Mouse (Mus musculus) MEL (cell line): Measurements from ENCODE around the gene Entpd7. TPM values are rescaled to one million over a fixed set of nuclear protein-coding genes. Genes with fewer than 3 reads are reported as not detected.

Experiments
- DNase-seq: peaks from one replicate; pipeline ENCODE4 v3.0.0; 2011; ENCODE audit warnings: low read depth, low spot score
- H3K27ac ChIP-seq: 2 replicates; pipeline ENCODE4 v1.5.1; 2012; ENCODE audit warnings: low read depth, mild to moderate bottlenecking, control low read depth, low read length, moderate library complexity; ENCODE audit not compliant: control insufficient read depth
- H3K27me3 ChIP-seq, 2 experiments: fragments of 150-350 bp in 1 of 2; sonication (generic) in 1 of 2; 2 replicates each; pipeline ENCODE4 v1.6.1; 2012; ENCODE audit warnings: low read length in 2 of 2, mild to moderate bottlenecking in 2 of 2, improper control_type of control experiment in 1 of 2, moderate library complexity in 1 of 2; ENCODE audit not compliant: insufficient read depth in 2 of 2, control insufficient read depth in 1 of 2
- H3K36me3 ChIP-seq, 2 experiments: 2 replicates each; pipeline ENCODE4 v1.6.1; 2012 to 2014; ENCODE audit warnings: low read length in 2 of 2, improper control_type of control experiment in 1 of 2, inconsistent platforms in 1 of 2, mild to moderate bottlenecking in 1 of 2; ENCODE audit not compliant: insufficient read depth in 2 of 2, control insufficient read depth in 1 of 2
- H3K4me1 ChIP-seq, 2 experiments: fragments of 150-350 bp in 1 of 2; sonication (generic) in 1 of 2; 2 replicates each; pipeline ENCODE4 v1.6.1; 2012; ENCODE audit warnings: low read length in 2 of 2, improper control_type of control experiment in 1 of 2, mild to moderate bottlenecking in 1 of 2; ENCODE audit not compliant: insufficient read depth in 2 of 2, control insufficient read depth in 1 of 2
- H3K4me3 ChIP-seq, 2 experiments: fragments of 150-350 bp in 1 of 2; sonication (generic) in 1 of 2; 2 replicates each; pipeline ENCODE4 v1.5.1; 2012; ENCODE audit warnings: low read depth in 2 of 2, low read length in 2 of 2, mild to moderate bottlenecking in 2 of 2, moderate library complexity in 2 of 2, control low read depth in 1 of 2, improper control_type of control experiment in 1 of 2; ENCODE audit not compliant: control insufficient read depth in 1 of 2, insufficient read depth in 1 of 2
- H3K79me2 ChIP-seq: 2 replicates; pipeline ENCODE4 v1.6.1; 2012; ENCODE audit warnings: mild to moderate bottlenecking, low read length, moderate library complexity; ENCODE audit not compliant: control insufficient read depth, poor library complexity, insufficient read depth
- H3K9ac ChIP-seq: 2 replicates; pipeline ENCODE4 v1.6.1; 2012; ENCODE audit warnings: low read depth, mild to moderate bottlenecking, control low read depth, low read length, moderate library complexity; ENCODE audit not compliant: control insufficient read depth, poor library complexity, severe bottlenecking
- H3K9me3 ChIP-seq: fragments of 150-350 bp; sonication (generic); replicated peaks from 2 replicates; pipeline ENCODE4 v1.6.1; 2012; ENCODE audit warnings: mild to moderate bottlenecking, low read length, improper control_type of control experiment, moderate library complexity; ENCODE audit not compliant: insufficient read depth
- CTCF ChIP-seq, 3 experiments: IDR thresholded peaks in 2 of 3; conservative IDR thresholded peaks in 1 of 3; 2 replicates each; pipeline ENCODE4 v1.5.1; 2011 to 2012; ENCODE audit warnings: low read length in 3 of 3, low read depth in 2 of 3, mild to moderate bottlenecking in 2 of 3, improper control_type of control experiment in 1 of 3, inconsistent platforms in 1 of 3, mixed read lengths in 1 of 3, moderate library complexity in 1 of 3; ENCODE audit not compliant: control insufficient read depth in 1 of 3, insufficient read depth in 1 of 3, poor library complexity in 1 of 3, severe bottlenecking in 1 of 3
- E2F4 ChIP-seq: IDR thresholded peaks from 2 replicates; pipeline ENCODE4 v1.6.1; 2011; ENCODE audit warnings: low read depth, low read length, improper control_type of control experiment, borderline replicate concordance
- EP300 ChIP-seq, 2 experiments: IDR thresholded peaks; 2 replicates each; pipeline ENCODE4 v1.6.1; 2011; ENCODE audit warnings: improper control_type of control experiment in 2 of 2, low read length in 2 of 2, low read depth in 1 of 2, mild to moderate bottlenecking in 1 of 2
- ETS1 ChIP-seq: IDR thresholded peaks from 2 replicates; pipeline ENCODE4 v1.6.1; 2012; ENCODE audit warnings: low read depth, mild to moderate bottlenecking, inconsistent platforms, low read length, improper control_type of control experiment, moderate library complexity
- GATA1 ChIP-seq: IDR thresholded peaks from 2 replicates; pipeline ENCODE4 v1.6.1; 2011; ENCODE audit warnings: low read depth, low read length, improper control_type of control experiment
- HCFC1 ChIP-seq: IDR thresholded peaks from 2 replicates; pipeline ENCODE4 v1.6.1; 2012; ENCODE audit warnings: low read depth, mild to moderate bottlenecking, inconsistent platforms, low read length, improper control_type of control experiment, moderate library complexity
- JUND ChIP-seq: IDR thresholded peaks from 2 replicates; pipeline ENCODE4 v1.6.1; 2011; ENCODE audit warnings: low read depth, mild to moderate bottlenecking, improper control_type of control experiment, low read length
- KAT2A ChIP-seq: conservative IDR thresholded peaks from 2 replicates; pipeline ENCODE4 v1.6.1; 2012; ENCODE audit warnings: low read depth, low read length, improper control_type of control experiment, inconsistent platforms
- MAFK ChIP-seq: IDR thresholded peaks from 2 replicates; pipeline ENCODE4 v1.6.1; 2011; ENCODE audit warnings: low read depth, mild to moderate bottlenecking, low read length, improper control_type of control experiment, borderline replicate concordance
- MAZ ChIP-seq: IDR thresholded peaks from 2 replicates; pipeline ENCODE4 v1.6.1; 2012; ENCODE audit warnings: low read depth, mild to moderate bottlenecking, inconsistent platforms, low read length, improper control_type of control experiment
- MEF2A ChIP-seq: IDR thresholded peaks from 2 replicates; pipeline ENCODE4 v1.6.1; 2014; ENCODE audit warnings: low read depth, mild to moderate bottlenecking, inconsistent platforms, low read length, improper control_type of control experiment; ENCODE audit not compliant: poor library complexity, insufficient replicate concordance, severe bottlenecking; ENCODE audit errors: extremely low read depth
- MXI1 ChIP-seq: IDR thresholded peaks from 2 replicates; pipeline ENCODE4 v1.6.1; 2011; ENCODE audit warnings: mild to moderate bottlenecking, low read depth, low read length, improper control_type of control experiment
- MYB ChIP-seq: IDR thresholded peaks from 2 replicates; pipeline ENCODE4 v1.6.1; 2011; ENCODE audit warnings: mild to moderate bottlenecking, low read depth, low read length, improper control_type of control experiment
- MYC ChIP-seq: IDR thresholded peaks from 2 replicates; pipeline ENCODE4 v1.6.1; 2011; ENCODE audit warnings: low read depth, mild to moderate bottlenecking, low read length, improper control_type of control experiment, moderate library complexity
- NELFE ChIP-seq: IDR thresholded peaks from 2 replicates; pipeline ENCODE4 v1.6.1; 2011; ENCODE audit warnings: low read depth, low read length, improper control_type of control experiment
- NRF1 ChIP-seq: IDR thresholded peaks from 2 replicates; pipeline ENCODE4 v1.6.1; 2014; ENCODE audit warnings: low read depth, mild to moderate bottlenecking, inconsistent platforms, low read length, improper control_type of control experiment, moderate library complexity; ENCODE audit not compliant: poor library complexity, insufficient read depth, severe bottlenecking
- POLR2A ChIP-seq, 2 experiments: IDR thresholded peaks; 2 replicates each; pipeline ENCODE4 v1.6.1; 2011 to 2012; ENCODE audit warnings: low read length in 2 of 2, mild to moderate bottlenecking in 2 of 2, control low read depth in 1 of 2, improper control_type of control experiment in 1 of 2, low read depth in 1 of 2, moderate library complexity in 1 of 2; ENCODE audit not compliant: control insufficient read depth in 1 of 2, insufficient read depth in 1 of 2, poor library complexity in 1 of 2
- POLR2AphosphoS2 ChIP-seq: IDR thresholded peaks from 2 replicates; pipeline ENCODE4 v1.6.1; 2011; ENCODE audit warnings: low read length, improper control_type of control experiment
- RAD21 ChIP-seq: IDR thresholded peaks from 2 replicates; pipeline ENCODE4 v1.6.1; 2011; ENCODE audit warnings: mild to moderate bottlenecking, low read depth, low read length, improper control_type of control experiment
- RCOR1 ChIP-seq: IDR thresholded peaks from 2 replicates; pipeline ENCODE4 v1.6.1; 2012; ENCODE audit warnings: low read depth, mild to moderate bottlenecking, inconsistent platforms, low read length, improper control_type of control experiment
- SIN3A ChIP-seq: IDR thresholded peaks from 2 replicates; pipeline ENCODE4 v1.6.1; 2012; ENCODE audit warnings: low read length, improper control_type of control experiment, inconsistent platforms
- SMC3 ChIP-seq: IDR thresholded peaks from 2 replicates; pipeline ENCODE4 v1.6.1; 2011; ENCODE audit warnings: low read depth, low read length, improper control_type of control experiment
- TAL1 ChIP-seq: IDR thresholded peaks from 2 replicates; pipeline ENCODE4 v1.6.1; 2012; ENCODE audit warnings: mild to moderate bottlenecking, inconsistent platforms, low read length, moderate library complexity, mixed read lengths
- TBP ChIP-seq: IDR thresholded peaks from 2 replicates; pipeline ENCODE4 v1.8.0; 2011; ENCODE audit warnings: low read depth, low read length, improper control_type of control experiment
- TCF12 ChIP-seq: IDR thresholded peaks from 2 replicates; pipeline ENCODE4 v1.6.1; 2014; ENCODE audit warnings: low read depth, mild to moderate bottlenecking, inconsistent platforms, low read length, improper control_type of control experiment, moderate library complexity
- UBTF ChIP-seq: IDR thresholded peaks from 2 replicates; pipeline ENCODE4 v1.6.1; 2012; ENCODE audit warnings: low read depth, mild to moderate bottlenecking, inconsistent platforms, low read length, improper control_type of control experiment, moderate library complexity, borderline replicate concordance; ENCODE audit not compliant: insufficient read depth
- USF2 ChIP-seq, 2 experiments: IDR thresholded peaks; 2 replicates each; pipeline ENCODE4 v1.6.1; 2011 to 2012; ENCODE audit warnings: improper control_type of control experiment in 2 of 2, low read length in 2 of 2, borderline replicate concordance in 1 of 2, inconsistent platforms in 1 of 2, low read depth in 1 of 2, mild to moderate bottlenecking in 1 of 2; ENCODE audit not compliant: insufficient read depth in 1 of 2
- ZKSCAN1 ChIP-seq: IDR thresholded peaks from 2 replicates; pipeline ENCODE4 v1.6.1; 2012; ENCODE audit warnings: low read depth, mild to moderate bottlenecking, inconsistent platforms, low read length, improper control_type of control experiment, moderate library complexity
- ZMIZ1 ChIP-seq: IDR thresholded peaks from 2 replicates; pipeline ENCODE4 v1.6.1; 2012; ENCODE audit warnings: low read depth, mild to moderate bottlenecking, inconsistent platforms, low read length, improper control_type of control experiment, moderate library complexity
- ZNF384 ChIP-seq: IDR thresholded peaks from 2 replicates; pipeline ENCODE4 v1.6.1; 2012; ENCODE audit warnings: low read depth, mild to moderate bottlenecking, inconsistent platforms, low read length, improper control_type of control experiment
- polyA plus RNA-seq, 2 experiments: library from polyadenylated mRNA; stranded (reverse) in 1 of 2; unstranded in 1 of 2; fragments of >175 nt in 1 of 2; fragments of >200 nt in 1 of 2; gene quantifications; 2 replicates each; pipeline versions ENCODE4 v1.2.1 to v1.2.4; 2012; ENCODE audit warnings: low replicate concordance in 2 of 2, low read depth in 1 of 2; ENCODE audit not compliant: insufficient read length in 2 of 2, insufficient read depth in 1 of 2, missing spikeins in 1 of 2
- total RNA-seq: library from RNA; depleted of rRNA; stranded (reverse); fragments of 300-350 nt; gene quantifications from 2 replicates; pipeline ENCODE4 v1.2.3, GENCODE M21; 2012

Gene Entpd7
- total and polyA plus RNA-seq, 3 experiments: 4.2 to 7.7 TPM; not detected in 1

- H3K27ac ChIP-seq: peak overlapping the region; percentile 74; the same call in 1 of the 2 replicates
- peak; percentile 85 for DNase-seq
- H3K9me3 ChIP-seq: no peaks in the 10 kb centered on the region
- H3K36me3 ChIP-seq: peaks cover 0 to 45% of the 10 kb centered on the region in 2 experiments; a peak in 2 of 4 replicates
- peaks cover 2% of the 10 kb centered on the region for H3K79me2 ChIP-seq
- H3K4me3 ChIP-seq: no peak overlapping the region
- peaks cover 21 to 43% of the 10 kb centered on the region in 2 experiments for H3K4me1 ChIP-seq
- no peaks in the 10 kb centered on the region for H3K27me3 ChIP-seq
- TF ChIP-seq UBTF: no peak
- TF ChIP-seq RAD21: no peak
- TF ChIP-seq TBP: no peak
- TF ChIP-seq EP300 (IDR thresholded peaks at IDR 0.05; ENCODE audit: low read depth in 1 of 2, low read length in 2 of 2): peak; percentile 87 to 94
- no peak for TF ChIP-seq E2F4
- TF ChIP-seq ZKSCAN1: peak; percentile 93
- TF ChIP-seq TCF12: peak; percentile 81
- peak; percentile 45; the same call in 1 of the 2 replicates for TF ChIP-seq MYB
- no peak for TF ChIP-seq ZMIZ1
- TF ChIP-seq MXI1: peak; percentile 41; the same call in 1 of the 2 replicates
- peak; percentile 91 for TF ChIP-seq ETS1
- peak; percentile 27; the same call in 1 of the 2 replicates for TF ChIP-seq RCOR1
- peak; percentile 91 for TF ChIP-seq GATA1
- TF ChIP-seq SIN3A: peak; percentile 83
- peak; percentile 64 for TF ChIP-seq TAL1
- TF ChIP-seq MYC: 0 out of 2 replicates have a peak, but pooled peaks have one; percentile 31
- TF ChIP-seq JUND: 0 out of 2 replicates have a peak, but pooled peaks have one; percentile 54
- TF ChIP-seq MEF2A: peak; percentile 45; the same call in 1 of the 2 replicates
- no peak for TF ChIP-seq SMC3
- no peak for TF ChIP-seq MAFK
- H3K9ac ChIP-seq: no peak overlapping the region
These were observed 7.9 kb upstream of the Entpd7 start for GRCm38 (mm10) chr19:43681541-43681940.

- no peak overlapping the region for H3K27ac ChIP-seq
- H3K4me1 ChIP-seq: peaks cover 8 to 23% of the 10 kb centered on the region in 2 experiments
- TF ChIP-seq USF2 (IDR thresholded peaks at IDR 0.05; ENCODE audit: borderline replicate concordance in 1 of 2, insufficient read depth in 1 of 2, low read depth in 1 of 2, low read length in 2 of 2): no peak
- no peak for TF ChIP-seq ZKSCAN1
- TF ChIP-seq MAZ: no peak
- TF ChIP-seq TCF12: no peak
- TF ChIP-seq HCFC1: no peak
- no peak for TF ChIP-seq E2F4
- no peak for TF ChIP-seq POLR2AphosphoS2
- TF ChIP-seq ZNF384: no peak
- no peak for TF ChIP-seq CTCF (IDR thresholded peaks at IDR 0.05 in 2 of 3, conservative IDR thresholded peaks at IDR 0.05 in 1 of 3; ENCODE audit: control insufficient read depth in 1 of 3, insufficient read depth in 1 of 3, low read depth in 2 of 3, low read length in 3 of 3, poor library complexity in 1 of 3, severe bottlenecking in 1 of 3)
- no peak for TF ChIP-seq NRF1
- TF ChIP-seq GATA1: no peak
- no peak for TF ChIP-seq KAT2A
- no peak for TF ChIP-seq NELFE
- TF ChIP-seq RAD21: no peak
- no peak for TF ChIP-seq POLR2A (IDR thresholded peaks at IDR 0.05; ENCODE audit: control insufficient read depth in 1 of 2, insufficient read depth in 1 of 2, low read depth in 1 of 2, low read length in 2 of 2, poor library complexity in 1 of 2)
- no peak for TF ChIP-seq JUND
- H3K9me3 ChIP-seq: no peaks in the 10 kb centered on the region
- H3K9ac ChIP-seq: no peak overlapping the region
- no peak overlapping the region for H3K4me3 ChIP-seq
- no peaks in the 10 kb centered on the region for H3K27me3 ChIP-seq
- H3K79me2 ChIP-seq: peaks cover 1% of the 10 kb centered on the region; the same call in 1 of the 2 replicates
- no peak for DNase-seq
- H3K36me3 ChIP-seq: peaks cover 0 to 12% of the 10 kb centered on the region in 2 experiments; a peak in 2 of 4 replicates
These were observed 3.3 kb downstream of the Entpd7 start for GRCm38 (mm10) chr19:43692815-43693214.
